ENCODE assay signal across 15 mouse cellular contexts in the genomic region with DNA sequence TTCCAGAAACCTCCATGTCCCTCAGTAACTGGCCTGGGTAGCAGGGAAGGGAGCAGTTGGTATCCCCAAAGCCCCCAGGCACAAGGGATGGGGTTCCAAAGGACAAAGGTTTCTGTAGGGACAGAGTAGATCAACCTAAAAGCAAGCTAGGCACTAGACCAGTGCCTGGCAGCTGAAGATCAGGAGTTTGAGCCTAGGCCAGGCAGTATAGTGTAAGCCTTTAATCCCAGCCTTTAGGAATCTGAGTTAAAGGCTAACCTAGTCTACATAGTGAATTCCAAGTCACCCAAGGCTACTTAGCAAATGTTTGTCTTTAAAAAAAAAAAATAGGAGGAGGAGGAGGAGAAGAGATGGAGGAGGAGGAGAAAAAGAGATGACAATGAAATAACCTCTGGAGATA. TPM values are rescaled to one million over a fixed set of nuclear protein-coding genes. Genes with fewer than 3 reads are reported as not detected.
DNase-seq lines count a peak whose midpoint lies in the region; ATAC-seq and TF ChIP-seq lines count a peak whose summit lies in the region.
"Had no signal": no experiment of that assay in that cellular context is flagged by ENCODE, and none has a peak within 500 bp of the region (broad histone marks: within the 10 kb centered on the region; RNA-seq: fewer than 3 reads in every experiment).

No protein-coding gene starts in this region.

- no peak overlapping the region for H3K4me2 ChIP-seq in kidney, embryonic 15.5 days
- no peak overlapping the region for H3K4me2 ChIP-seq in neural tube, embryonic 13.5 days

- peaks cover 95% of the 10 kb centered on the region for H3K4me1 ChIP-seq in heart, embryonic 10.5 days
- H3K4me1 ChIP-seq in heart, adult 2 months (ENCODE audit: control insufficient read depth, insufficient read depth, low read length), result peaks cover 64% of the 10 kb centered on the region
- H3K4me1 ChIP-seq in kidney, embryonic 15.5 days, result peaks cover 97% of the 10 kb centered on the region
- peaks cover 91% of the 10 kb centered on the region for H3K4me1 ChIP-seq in neural tube, embryonic 13.5 days (replicated peaks)

- no peaks in the 10 kb centered on the region for H3K9me3 ChIP-seq in heart, embryonic 10.5 days
- no peaks in the 10 kb centered on the region for H3K9me3 ChIP-seq in kidney, embryonic 15.5 days (replicated peaks)
- H3K9me3 ChIP-seq in neural tube, embryonic 13.5 days, result no peaks in the 10 kb centered on the region

- peaks cover 20% of the 10 kb centered on the region for H3K79me2 ChIP-seq in heart, adult 2 months (replicated peaks; ENCODE audit: control insufficient read depth, insufficient read depth, low read length)

- H3K27me3 ChIP-seq in heart, embryonic 10.5 days (ENCODE audit: insufficient read depth, poor library complexity, severe bottlenecking), result no peaks in the 10 kb centered on the region
- no peaks in the 10 kb centered on the region for H3K27me3 ChIP-seq in heart, adult 2 months (ENCODE audit: control insufficient read depth, insufficient read depth, low read length)
- H3K27me3 ChIP-seq in kidney, embryonic 15.5 days, result no peaks in the 10 kb centered on the region
- no peaks in the 10 kb centered on the region for H3K27me3 ChIP-seq in neural tube, embryonic 13.5 days

- H3K36me3 ChIP-seq in heart, embryonic 10.5 days, result 0 out of 2 replicates have a peak, but pooled peaks cover 4% of the 10 kb centered on the region
- H3K36me3 ChIP-seq in heart, adult 2 months (ENCODE audit: control insufficient read depth, insufficient read depth, low read length), result peaks cover 6% of the 10 kb centered on the region; the same call in 1 of the 2 replicates
- peaks cover 8% of the 10 kb centered on the region; the same call in 1 of the 2 replicates for H3K36me3 ChIP-seq in kidney, embryonic 15.5 days
- H3K36me3 ChIP-seq in neural tube, embryonic 13.5 days, result no peaks in the 10 kb centered on the region

- no peak overlapping the region for H3K9ac ChIP-seq in heart, adult 2 months (ENCODE audit: low read depth, low read length)
- H3K9ac ChIP-seq in kidney, embryonic 15.5 days, result no peak overlapping the region
- 0 out of 2 replicates have a peak overlapping the region, but pooled peaks have one; percentile 26 for H3K9ac ChIP-seq in neural tube, embryonic 13.5 days
- H3K9ac ChIP-seq: forebrain, postnatal 0 days had no signal

- no peak for DNase-seq in heart, embryonic 10.5 days (ENCODE audit: low spot score)
- DNase-seq in heart, adult 2 months, result no peak
- no peak for DNase-seq in kidney, adult 9 months
- DNase-seq in neural tube, embryonic 10.5 days (ENCODE audit: extremely low spot score, low spot score), result no peak
- no peak for DNase-seq in testis, postnatal 14 days (ENCODE audit: low spot score)
- no peak for DNase-seq in cerebellum, adult 9-11 months
- DNase-seq: cerebellum, adult 8-10 months; forebrain, postnatal 0 days; gastrocnemius, postnatal 36 days; spleen, adult 18-20 months; thymus, adult 2 months had no signal

- TF ChIP-seq POLR2A in heart, adult 2 months (IDR thresholded peaks at IDR 0.05; ENCODE audit: insufficient read depth, low read depth, low read length), result no peak

- intact Hi-C loops in heart, adult 2 months (cut with DNase I), result loop anchor here (2.0 to 5.0 kb wide), 2 partner anchors 37 to 60 kb away; a partner anchor contains a TSS

- ATAC-seq in kidney, embryonic 15.5 days (replicated peaks; ENCODE audit: low FRiP score), result no peak
- ATAC-seq in neural tube, embryonic 13.5 days (ENCODE audit: low read depth), result no peak
- ATAC-seq: forebrain, postnatal 0 days had no signal

- TF ChIP-seq CTCF in heart, adult 2 months (IDR thresholded peaks at IDR 0.05), result no peak

- no peak for TF ChIP-seq EP300 in heart, adult 2 months (IDR thresholded peaks at IDR 0.05; ENCODE audit: insufficient read depth, low read depth, low read length)

- peak overlapping the region; percentile 77; the same call in 1 of the 2 replicates for H3K27ac ChIP-seq in heart, embryonic 10.5 days
- H3K27ac ChIP-seq in heart, adult 2 months, result no peak overlapping the region; the same call in 1 of the 2 replicates
- H3K27ac ChIP-seq in kidney, embryonic 15.5 days, result peak overlapping the region; percentile 78
- peak overlapping the region; percentile 13; the same call in 1 of the 2 replicates for H3K27ac ChIP-seq in neural tube, embryonic 13.5 days (replicated peaks)
- H3K27ac ChIP-seq: macrophage had no signal

- no peak overlapping the region for H3K4me3 ChIP-seq in heart, embryonic 10.5 days
- no peak overlapping the region for H3K4me3 ChIP-seq in heart, adult 2 months
- H3K4me3 ChIP-seq in kidney, embryonic 15.5 days (replicated peaks), result no peak overlapping the region
- H3K4me3 ChIP-seq in neural tube, embryonic 13.5 days, result no peak overlapping the region
- H3K4me3 ChIP-seq: myocyte had no signal

RNA-seq across cellular contexts. Expression of a gene that starts 33.6 kb away (rescaled TPM):
- 7.5 and 11.3 TPM in 2 replicates for polyA plus RNA-seq in heart, embryonic 10.5 days (2016; fragmentation: Nextera tagmentation; extraction: Ambion mirVana)
- 10 to 100 TPM; 56.7 to 56.8 TPM for total RNA-seq in heart, adult 2 months (2021)
- 34.9 and 46.0 TPM in 2 replicates for polyA plus RNA-seq in heart, adult 2 months (2012; rRNA removed)
- 14.7 and 16.9 TPM in 2 replicates for polyA plus RNA-seq in kidney, embryonic 15.5 days (2015; fragmentation: Nextera tagmentation; extraction: Ambion mirVana)
- 11.3 and 12.2 TPM in 2 replicates for polyA plus RNA-seq in neural tube, embryonic 13.5 days (2015; fragmentation: Nextera tagmentation; extraction: Ambion mirVana)
